Mouse (Mus musculus): ENCODE results near the gene Agl. TPM values are rescaled to one million over a fixed set of nuclear protein-coding genes. Genes with fewer than 3 reads are reported as not detected.

Agl gene
- 10 to 100 TPM in 22 of 26 experiments, 1 to 10 TPM in 4; 4.5 to 80.1 (median 41.3) TPM for total RNA-seq (2018; cell fraction: chromatin; rRNA removed)
- 10 to 100 TPM in 24 of 26 experiments, 1 to 10 TPM in 2; 9.0 to 22.3 (median 15.1) TPM for total RNA-seq (2018; cell fraction: cytosol; rRNA removed)
- total RNA-seq (2018; cell fraction: nucleus; rRNA removed): 10 to 100 TPM in 22 of 26 experiments, 1 to 10 TPM in 4; 8.2 to 59.7 (median 24.9) TPM
- 13.0 to 14.4 TPM (median 13.4 TPM) in 3 replicates for polyA plus RNA-seq (2018)

- peaks cover 8% of the 10 kb centered on the region; the same call in 1 of the 2 replicates for H3K79me2 ChIP-seq (ENCODE audit: inconsistent target)
- H3K4me3 ChIP-seq (ENCODE audit: inconsistent target): peak within 1 kb of the TSS; percentile 87
- WGBS (ENCODE audit: missing documents): under 1% methylated on average over 57 of the region's 57 CpGs
- H3K36me3 ChIP-seq (ENCODE audit: inconsistent target): no peaks in the 10 kb centered on the region; the same call in 1 of the 2 replicates
- peak within 1 kb of the TSS; percentile 94 for H3K27ac ChIP-seq
Measured at GRCm38 (mm10) chr3:116807811-116808506, at the start of gene Agl. TSS of gene Agl (minus strand) at chr3:116808166.

- Histone ChIP-seq H3K27ac (peak overlapping the region; percentile 73), H3K36me3 (ENCODE audit: inconsistent target) (no peaks in the 10 kb centered on the region), H3K4me3 (ENCODE audit: inconsistent target) (no peak overlapping the region), H3K79me2 (ENCODE audit: inconsistent target) (peaks cover 16% of the 10 kb centered on the region)
- 10% methylated on average over 6 of the region's 6 CpGs for WGBS (ENCODE audit: missing documents)
Measured at GRCm38 (mm10) chr3:116857611-116858010, 49.6 kb upstream of the Agl start.

GRCm38 (mm10) chr3:116852421-116852820 lies 44.5 kb upstream of the Agl start:
- no peak overlapping the region for H3K27ac ChIP-seq

DNA sequence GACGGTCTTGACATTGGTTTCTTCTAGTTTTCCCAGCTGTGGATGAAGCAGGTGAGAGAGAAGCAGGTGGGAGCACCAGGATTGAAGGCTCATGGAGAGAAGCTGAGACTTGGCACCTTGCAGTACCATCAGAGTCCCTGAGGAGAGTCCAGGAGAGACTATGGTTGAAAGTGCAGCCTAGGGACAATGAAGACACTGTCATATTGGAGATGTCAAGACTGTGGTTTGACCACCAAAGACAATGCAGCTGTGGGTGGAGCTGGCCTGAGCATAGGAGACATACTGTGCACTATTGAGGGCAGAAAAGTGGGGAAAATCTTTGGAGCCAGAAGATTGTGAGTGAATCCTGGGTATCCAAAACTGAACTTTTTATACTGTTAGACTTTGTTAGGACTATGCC lies 42.4 kb upstream of the Agl start:
- H3K4me3 ChIP-seq (ENCODE audit: inconsistent target): no peak overlapping the region
- no peaks in the 10 kb centered on the region for H3K36me3 ChIP-seq (ENCODE audit: inconsistent target)
- no peaks in the 10 kb centered on the region for H3K79me2 ChIP-seq (ENCODE audit: inconsistent target)
- H3K27ac ChIP-seq: no peak overlapping the region
- 100% methylated on average over 1 of the region's 1 CpGs for WGBS (ENCODE audit: missing documents)

More at GRCm38 (mm10) chr3:116852421-116852820, 44.5 kb upstream of the Agl start:
- Histone ChIP-seq H3K79me2 (ENCODE audit: inconsistent target) (no peaks in the 10 kb centered on the region), H3K36me3 (ENCODE audit: inconsistent target) (no peaks in the 10 kb centered on the region), H3K4me3 (ENCODE audit: inconsistent target) (no peak overlapping the region)
- WGBS (ENCODE audit: missing documents): 100% methylated on average over 3 of the region's 3 CpGs

DNA sequence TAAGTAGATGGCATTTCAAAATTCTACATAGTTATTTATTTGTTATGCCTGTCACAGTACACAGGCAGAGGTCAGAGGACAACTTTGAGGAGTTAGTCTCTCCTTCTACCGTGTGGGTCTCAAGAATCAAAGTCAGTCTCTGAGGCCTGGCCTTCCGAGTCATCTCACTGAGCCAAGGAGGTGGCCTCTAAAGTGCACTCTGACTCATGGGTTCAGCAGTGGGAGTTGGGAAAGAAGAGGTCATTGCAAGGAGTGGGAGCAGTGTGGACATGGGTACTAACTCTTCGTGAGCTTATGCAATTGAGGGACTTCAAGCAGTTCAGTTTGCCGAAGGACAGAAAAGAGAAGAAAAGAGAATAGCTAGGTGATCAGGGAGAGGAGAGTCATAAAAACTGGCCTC lies 41.0 kb upstream of the Agl start:
- WGBS (ENCODE audit: missing documents): 51% methylated on average over 4 of the region's 4 CpGs
- Histone ChIP-seq H3K4me3 (ENCODE audit: inconsistent target) (no peak overlapping the region), H3K27ac (peak overlapping the region; percentile 35), H3K79me2 (ENCODE audit: inconsistent target) (no peaks in the 10 kb centered on the region), H3K36me3 (ENCODE audit: inconsistent target) (no peaks in the 10 kb centered on the region)

DNA sequence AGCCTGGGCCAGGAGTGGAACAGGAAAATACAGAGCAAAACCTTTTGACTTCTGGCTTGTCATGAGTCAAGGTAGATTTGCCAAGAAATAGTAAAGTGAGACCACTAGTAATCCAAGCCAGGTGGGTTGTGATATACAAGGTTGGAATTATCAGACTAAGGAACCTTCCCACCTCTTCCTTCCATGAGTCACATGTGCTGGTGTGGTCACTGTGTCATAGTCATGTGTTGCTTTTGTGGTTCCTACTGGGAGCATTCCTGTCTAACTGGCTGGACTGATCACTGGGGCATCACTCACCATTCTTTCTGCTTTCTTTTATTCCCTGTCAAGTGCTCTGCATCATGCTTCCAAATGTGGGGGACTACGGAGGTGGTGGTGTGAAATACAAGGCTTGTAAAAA lies 40.1 kb upstream of the Agl start:
- H3K36me3 ChIP-seq (ENCODE audit: inconsistent target): no peaks in the 10 kb centered on the region
- no peaks in the 10 kb centered on the region for H3K79me2 ChIP-seq (ENCODE audit: inconsistent target)
- H3K27ac ChIP-seq: peak overlapping the region; percentile 35; the same call in 1 of the 2 replicates
- no peak overlapping the region for H3K4me3 ChIP-seq (ENCODE audit: inconsistent target)
- 92% methylated on average over 1 of the region's 1 CpGs for WGBS (ENCODE audit: missing documents)

DNA sequence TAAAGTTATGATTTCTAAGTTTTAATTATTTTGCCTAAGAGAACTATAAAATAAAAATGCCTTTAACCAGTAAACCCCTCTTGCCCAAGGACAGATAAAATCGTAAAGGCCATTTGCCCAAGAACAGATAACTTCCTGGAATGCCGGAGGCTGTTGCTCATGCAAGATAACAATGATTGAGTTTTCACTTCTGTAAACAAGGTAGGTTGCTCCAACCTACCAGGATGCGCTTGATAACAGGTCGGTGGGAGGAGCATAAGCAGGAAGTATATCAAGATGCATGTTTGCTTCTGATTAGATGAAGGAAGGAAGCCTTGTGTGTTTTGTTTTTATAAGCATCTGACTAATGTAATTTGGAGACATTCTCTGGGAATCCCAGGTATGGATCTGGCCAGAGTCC lies 38.1 kb upstream of the Agl start:
- no peak overlapping the region for H3K27ac ChIP-seq
- no peak overlapping the region for H3K4me3 ChIP-seq (ENCODE audit: inconsistent target)
- no peaks in the 10 kb centered on the region for H3K79me2 ChIP-seq (ENCODE audit: inconsistent target)
- WGBS (ENCODE audit: missing documents): 72% methylated on average over 4 of the region's 4 CpGs
- no peaks in the 10 kb centered on the region for H3K36me3 ChIP-seq (ENCODE audit: inconsistent target)

DNA sequence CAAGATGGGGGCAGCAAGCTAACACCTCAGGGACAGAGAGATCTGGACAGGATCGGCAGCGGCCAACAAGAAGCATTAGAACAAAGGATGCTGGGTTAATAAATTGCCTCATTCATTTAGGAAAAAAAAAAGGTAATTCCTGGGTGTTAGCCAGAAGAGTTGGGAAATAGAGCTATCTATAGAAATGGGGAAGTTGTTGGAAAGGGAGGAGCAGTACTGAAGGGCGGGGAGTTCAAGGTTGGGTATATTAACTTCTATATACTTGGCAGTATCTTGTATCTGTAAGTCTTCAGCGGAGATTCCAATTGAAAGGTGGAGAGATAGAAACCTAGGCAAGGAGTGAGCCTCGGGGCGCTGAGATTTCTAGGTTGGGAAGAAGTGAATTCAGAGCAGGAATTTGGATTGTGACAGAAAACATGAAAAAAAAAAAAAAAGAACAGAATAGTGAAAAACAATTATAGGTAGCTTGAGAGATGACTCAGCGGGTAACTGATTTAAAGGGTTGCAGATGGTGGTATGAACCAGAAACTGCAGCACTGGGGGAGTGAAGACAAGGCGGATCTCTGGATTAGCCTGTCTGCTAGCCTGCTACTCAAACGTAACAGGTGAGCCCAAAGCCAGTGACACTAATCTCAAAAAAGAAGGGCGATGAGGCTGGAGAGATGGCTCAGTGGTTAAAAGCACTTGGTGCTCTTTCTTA lies 37.1 kb upstream of the Agl start:
- WGBS (ENCODE audit: missing documents): 27% methylated on average over 10 of the region's 10 CpGs
- H3K27ac ChIP-seq: peak overlapping the region; percentile 52

DNA sequence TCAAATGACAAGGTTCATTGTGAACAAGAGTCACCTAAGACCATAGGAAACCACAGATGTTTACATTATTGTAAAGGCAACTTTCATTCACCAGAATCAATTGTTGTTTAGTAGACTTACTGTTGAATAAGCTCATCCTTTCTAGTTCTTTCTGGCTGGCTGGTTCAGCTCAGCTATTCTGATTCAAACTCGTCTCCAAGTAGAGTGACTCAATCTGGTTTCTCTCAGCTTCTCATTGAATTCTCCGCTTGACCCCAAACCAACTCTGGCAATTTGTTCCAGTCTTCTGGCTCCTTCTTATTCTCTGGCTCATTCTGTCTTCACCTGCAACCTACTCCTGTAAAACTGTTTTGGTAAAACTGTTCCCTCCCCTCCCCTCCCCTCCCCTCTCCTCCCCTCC lies 33.3 kb upstream of the Agl start:
- 91% methylated on average over 2 of the region's 2 CpGs for WGBS (ENCODE audit: missing documents)
- Histone ChIP-seq H3K4me3 (ENCODE audit: inconsistent target) (no peak overlapping the region), H3K79me2 (ENCODE audit: inconsistent target) (no peaks in the 10 kb centered on the region), H3K27ac (no peak overlapping the region), H3K36me3 (ENCODE audit: inconsistent target) (no peaks in the 10 kb centered on the region)

More for the DNA sequence above, 37.1 kb upstream of the Agl start:
- H3K36me3 ChIP-seq (ENCODE audit: inconsistent target): no peaks in the 10 kb centered on the region
- no peak overlapping the region for H3K4me3 ChIP-seq (ENCODE audit: inconsistent target)
- no peaks in the 10 kb centered on the region for H3K79me2 ChIP-seq (ENCODE audit: inconsistent target)

DNA sequence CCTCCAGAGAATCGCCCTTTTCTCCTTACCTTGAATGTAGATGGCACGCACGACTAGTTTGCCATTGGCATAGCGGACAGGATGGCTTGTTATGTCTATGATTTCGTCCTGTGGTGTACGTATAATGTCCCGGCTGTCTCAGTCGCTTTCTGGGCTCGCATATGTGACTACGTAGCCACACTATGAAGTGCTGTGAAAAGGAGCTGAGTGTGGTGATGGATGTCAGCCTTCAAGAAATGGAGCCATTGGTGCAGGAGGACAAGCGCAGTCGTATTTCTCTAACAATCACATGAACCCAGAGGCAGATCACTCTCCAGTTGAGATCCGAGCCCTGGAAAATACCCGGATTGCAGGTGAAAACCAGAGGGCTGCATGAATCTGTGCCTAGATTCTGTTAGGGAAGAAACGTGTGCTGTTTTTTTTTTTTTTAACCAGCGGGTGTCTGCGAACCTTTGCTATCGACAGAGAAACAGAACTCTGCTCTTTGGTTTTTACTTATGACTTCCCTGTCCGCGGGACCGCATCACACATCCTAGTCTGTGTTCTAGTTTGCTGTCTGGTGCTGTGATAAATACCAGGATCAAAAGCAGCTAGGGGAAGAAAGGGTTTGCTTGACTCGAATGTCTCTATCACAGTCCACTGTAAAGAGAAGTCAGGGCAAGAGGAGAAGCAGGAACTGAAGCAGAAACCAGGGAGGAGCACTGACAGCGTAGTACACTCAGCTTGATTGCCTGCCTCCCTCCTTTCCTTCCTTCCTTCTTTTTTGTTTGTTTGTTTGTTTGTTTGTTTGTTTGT lies 28.9 kb upstream of the Agl start:
- Histone ChIP-seq H3K36me3 (ENCODE audit: inconsistent target) (no peaks in the 10 kb centered on the region), H3K79me2 (ENCODE audit: inconsistent target) (no peaks in the 10 kb centered on the region), H3K4me3 (ENCODE audit: inconsistent target) (no peak overlapping the region), H3K27ac (no peak overlapping the region)
- 87% methylated on average over 22 of the region's 23 CpGs for WGBS (ENCODE audit: missing documents)

- no peaks in the 10 kb centered on the region for H3K36me3 ChIP-seq (ENCODE audit: inconsistent target)
- no peak overlapping the region for H3K27ac ChIP-seq
- H3K4me3 ChIP-seq (ENCODE audit: inconsistent target): peak overlapping the region; percentile 17; the same call in 1 of the 2 replicates
- WGBS (ENCODE audit: missing documents): 28% methylated on average over 20 of the region's 21 CpGs
- no peaks in the 10 kb centered on the region for H3K79me2 ChIP-seq (ENCODE audit: inconsistent target)
Measured at GRCm38 (mm10) chr3:116835770-116836680, 28.1 kb upstream of the Agl start.

- Histone ChIP-seq H3K27ac (no peak overlapping the region), H3K36me3 (ENCODE audit: inconsistent target) (no peaks in the 10 kb centered on the region), H3K4me3 (ENCODE audit: inconsistent target) (no peak overlapping the region), H3K79me2 (ENCODE audit: inconsistent target) (no peaks in the 10 kb centered on the region)
- WGBS (ENCODE audit: missing documents): 48% methylated on average over 4 of the region's 4 CpGs
Measured at GRCm38 (mm10) chr3:116835350-116835749, 27.4 kb upstream of the Agl start.

- Histone ChIP-seq H3K36me3 (ENCODE audit: inconsistent target) (no peaks in the 10 kb centered on the region), H3K4me3 (ENCODE audit: inconsistent target) (no peak overlapping the region), H3K79me2 (ENCODE audit: inconsistent target) (no peaks in the 10 kb centered on the region), H3K27ac (no peak overlapping the region)
- WGBS (ENCODE audit: missing documents): 93% methylated on average over 6 of the region's 6 CpGs
Measured at GRCm38 (mm10) chr3:116834241-116834640, 26.3 kb upstream of the Agl start.
